Mouse (Mus musculus): ENCODE measurements around the gene Col28a1.

GRCm38 (mm10) chr6:7962749-7963148, 229.7 kb downstream of the Col28a1 start:
- TF ChIP-seq POLR2A (IDR thresholded peaks at IDR 0.05; ENCODE audit: low read depth, low read length), result no peak
- TF ChIP-seq CTCF (IDR thresholded peaks at IDR 0.05; ENCODE audit: extremely low read depth, insufficient read depth, insufficient read length, insufficient replicate concordance), result no peak
